Mouse (Mus musculus): ENCODE results near the gene Arvcf.

DNA sequence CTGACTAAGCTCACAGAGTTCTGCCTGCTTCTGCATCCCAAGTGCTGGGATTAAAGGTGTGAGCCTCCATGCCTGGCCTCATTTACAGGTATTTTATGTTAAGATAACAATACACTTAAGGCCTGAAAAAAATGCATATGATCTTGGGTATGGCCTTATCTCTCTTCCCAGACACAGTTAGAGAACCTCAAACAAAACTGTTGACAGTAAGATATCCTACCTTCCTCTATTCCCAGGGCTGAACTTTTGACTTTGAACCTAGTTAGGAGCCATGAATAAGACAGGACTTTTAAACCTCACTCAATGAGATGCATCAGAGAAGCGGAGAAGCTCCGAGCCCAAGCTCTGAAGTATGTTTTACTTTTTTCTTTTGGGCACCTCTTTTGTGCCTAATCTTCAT lies 5.9 kb upstream of the Arvcf start:
- TF ChIP-seq CTCF (IDR thresholded peaks at IDR 0.05; ENCODE audit: borderline replicate concordance, extremely low read depth, insufficient read depth, insufficient read length) (no peak), POLR2A (IDR thresholded peaks at IDR 0.05; ENCODE audit: borderline replicate concordance, extremely low read depth, insufficient read depth, insufficient read length, poor library complexity, severe bottlenecking) (no peak)
